Mouse (Mus musculus) kidney, adult 2 months (tissue): ENCODE data around the gene Gm10401. TPM values are rescaled to one million over a fixed set of nuclear protein-coding genes. Genes with fewer than 3 reads are reported as not detected.

Experiments
- DNase-seq: peaks from one replicate; pipeline ENCODE4 v3.0.0; 2021
- H3K27ac ChIP-seq: fragments of 200-500 bp; 2 replicates; pipeline ENCODE4 v1.5.1; 2012; ENCODE audit warnings: low read depth, low read length, control low read depth, inconsistent platforms; ENCODE audit not compliant: insufficient read depth
- H3K27me3 ChIP-seq: fragments of 200-500 bp; replicated peaks from 2 replicates; pipeline ENCODE4 v1.6.1; 2012; ENCODE audit warnings: mild to moderate bottlenecking, moderate library complexity, low read length, inconsistent platforms; ENCODE audit not compliant: control insufficient read depth, insufficient read depth
- H3K36me3 ChIP-seq: fragments of 200-500 bp; 2 replicates; pipeline ENCODE4 v1.6.1; 2012; ENCODE audit warnings: mild to moderate bottlenecking, moderate library complexity, low read length, inconsistent platforms; ENCODE audit not compliant: control insufficient read depth, insufficient read depth
- H3K4me1 ChIP-seq: fragments of 200-500 bp; 2 replicates; pipeline ENCODE4 v1.6.1; 2011; ENCODE audit warnings: low read length; ENCODE audit not compliant: control insufficient read depth, insufficient read depth
- H3K4me3 ChIP-seq: fragments of 200-500 bp; 2 replicates; pipeline ENCODE4 v1.5.1; 2011; ENCODE audit warnings: mild to moderate bottlenecking, low read depth, low read length, control low read depth; ENCODE audit not compliant: insufficient read depth
- CTCF ChIP-seq: fragments of 200-500 bp; conservative IDR thresholded peaks from 2 replicates; pipeline ENCODE4 v1.5.1; 2011; ENCODE audit warnings: low read depth, mild to moderate bottlenecking, control low read depth, low read length, moderate library complexity, mixed read lengths; ENCODE audit not compliant: insufficient read depth, insufficient read length
- POLR2A ChIP-seq: fragments of 200-500 bp; IDR thresholded peaks from one replicate; pipeline ENCODE4 v1.6.1; 2011; ENCODE audit warnings: low read depth, low read length, control low read depth
- WGBS: fragments of 180-500 bp; shearing (Covaris S2); methylation state at CpG from one replicate; pipeline ENCODE4 v1.1.7; 2018; 5-methylcytosine and 5-hydroxymethylcytosine counted together
- polyA plus RNA-seq: library from polyadenylated mRNA; depleted of rRNA; stranded (reverse); fragments of >200 nt; gene quantifications from 2 replicates; pipeline ENCODE4 v1.2.3, GENCODE M21; 2012

The Gm10401 gene
- polyA plus RNA-seq, 1 experiment, result not detected

- WGBS, result 89% methylated on average over 9 of the region's 9 CpGs
- DNase-seq, result no peak
- no peaks in the 10 kb centered on the region for H3K27me3 ChIP-seq
- TF ChIP-seq CTCF (no peak), POLR2A (no peak)
- peaks cover 5% of the 10 kb centered on the region; the same call in 1 of the 2 replicates for H3K4me1 ChIP-seq
- no peak overlapping the region for H3K27ac ChIP-seq
- H3K4me3 ChIP-seq, result no peak overlapping the region
- peaks cover 3% of the 10 kb centered on the region; the same call in 1 of the 2 replicates for H3K36me3 ChIP-seq
Measured at GRCm38 (mm10) chr5:115142166-115142697, 44.1 kb upstream of the Gm10401 start.

- peaks cover 1% of the 10 kb centered on the region; the same call in 1 of the 2 replicates for H3K36me3 ChIP-seq
- no peaks in the 10 kb centered on the region for H3K27me3 ChIP-seq
- no peak overlapping the region for H3K27ac ChIP-seq
- no peak overlapping the region for H3K4me3 ChIP-seq
- TF ChIP-seq POLR2A (no peak), CTCF (no peak)
- DNase-seq, result peak; percentile 59
- no peaks in the 10 kb centered on the region; the same call in 1 of the 2 replicates for H3K4me1 ChIP-seq
- WGBS, result 67% methylated on average over 3 of the region's 3 CpGs
Measured at GRCm38 (mm10) chr5:115140726-115141125, 42.6 kb upstream of the Gm10401 start.

GRCm38 (mm10) chr5:115139124-115139523, 41.0 kb upstream of the Gm10401 start:
- no peaks in the 10 kb centered on the region; the same call in 1 of the 2 replicates for H3K4me1 ChIP-seq
- TF ChIP-seq CTCF (no peak), POLR2A (no peak)
- 93% methylated on average over 4 of the region's 4 CpGs for WGBS
- DNase-seq, result no peak
- H3K27me3 ChIP-seq, result no peaks in the 10 kb centered on the region
- H3K36me3 ChIP-seq, result peaks cover 1% of the 10 kb centered on the region; the same call in 1 of the 2 replicates
- H3K27ac ChIP-seq, result no peak overlapping the region
- H3K4me3 ChIP-seq, result no peak overlapping the region

GRCm38 (mm10) chr5:115134234-115135165, 36.4 kb upstream of the Gm10401 start, which contains the start of gene Unc119b:
Unc119b (minus strand) TSS chr5:115134975.
- under 1% methylated on average over 76 of the region's 81 CpGs for WGBS
- H3K27ac ChIP-seq, result peak within 1 kb of the TSS; percentile 73

GRCm38 (mm10) chr5:115133358-115134066, 35.4 kb upstream of the Gm10401 start:
- Histone ChIP-seq H3K27ac (no peak overlapping the region), H3K36me3 (peaks cover 1% of the 10 kb centered on the region; the same call in 1 of the 2 replicates), H3K27me3 (no peaks in the 10 kb centered on the region), H3K4me3 (peak overlapping the region; percentile 98), H3K4me1 (peaks cover 16% of the 10 kb centered on the region)
- 35% methylated on average over 6 of the region's 6 CpGs for WGBS
- peak; percentile 51 for DNase-seq
- TF ChIP-seq CTCF, result no peak
- no peak for TF ChIP-seq POLR2A

More at GRCm38 (mm10) chr5:115134234-115135165, 36.4 kb upstream of the Gm10401 start, which contains the start of gene Unc119b:
- Histone ChIP-seq H3K4me3 (peak within 1 kb of the TSS; percentile 98), H3K27me3 (no peaks in the 10 kb centered on the region), H3K36me3 (peaks cover 1% of the 10 kb centered on the region; the same call in 1 of the 2 replicates), H3K4me1 (peaks cover 16% of the 10 kb centered on the region)
- DNase-seq, result peak; percentile 93
- TF ChIP-seq CTCF (no peak), POLR2A (no peak)

- Histone ChIP-seq H3K4me3 (peak overlapping the region; percentile 5; the same call in 1 of the 2 replicates), H3K27ac (no peak overlapping the region), H3K27me3 (no peaks in the 10 kb centered on the region), H3K4me1 (peaks cover 24% of the 10 kb centered on the region), H3K36me3 (peaks cover 1% of the 10 kb centered on the region; the same call in 1 of the 2 replicates)
- no peak for DNase-seq
- TF ChIP-seq POLR2A, result no peak
- TF ChIP-seq CTCF, result no peak
- 58% methylated on average over 8 of the region's 8 CpGs for WGBS
Measured at GRCm38 (mm10) chr5:115132465-115132864, 34.4 kb upstream of the Gm10401 start.
